Mouse (Mus musculus): ENCODE measurements around the gene Lrrc49. TPM values are rescaled to one million over a fixed set of nuclear protein-coding genes. Genes with fewer than 3 reads are reported as not detected.

Gene Lrrc49
- 1.5 TPM for polyA plus RNA-seq (2017; shearing (Covaris generic))

GRCm38 (mm10) chr9:60687891-60688324 is at the start of gene Lrrc49:
Gene Lrrc49, minus strand, starts transcription at chr9:60688158.

DNA sequence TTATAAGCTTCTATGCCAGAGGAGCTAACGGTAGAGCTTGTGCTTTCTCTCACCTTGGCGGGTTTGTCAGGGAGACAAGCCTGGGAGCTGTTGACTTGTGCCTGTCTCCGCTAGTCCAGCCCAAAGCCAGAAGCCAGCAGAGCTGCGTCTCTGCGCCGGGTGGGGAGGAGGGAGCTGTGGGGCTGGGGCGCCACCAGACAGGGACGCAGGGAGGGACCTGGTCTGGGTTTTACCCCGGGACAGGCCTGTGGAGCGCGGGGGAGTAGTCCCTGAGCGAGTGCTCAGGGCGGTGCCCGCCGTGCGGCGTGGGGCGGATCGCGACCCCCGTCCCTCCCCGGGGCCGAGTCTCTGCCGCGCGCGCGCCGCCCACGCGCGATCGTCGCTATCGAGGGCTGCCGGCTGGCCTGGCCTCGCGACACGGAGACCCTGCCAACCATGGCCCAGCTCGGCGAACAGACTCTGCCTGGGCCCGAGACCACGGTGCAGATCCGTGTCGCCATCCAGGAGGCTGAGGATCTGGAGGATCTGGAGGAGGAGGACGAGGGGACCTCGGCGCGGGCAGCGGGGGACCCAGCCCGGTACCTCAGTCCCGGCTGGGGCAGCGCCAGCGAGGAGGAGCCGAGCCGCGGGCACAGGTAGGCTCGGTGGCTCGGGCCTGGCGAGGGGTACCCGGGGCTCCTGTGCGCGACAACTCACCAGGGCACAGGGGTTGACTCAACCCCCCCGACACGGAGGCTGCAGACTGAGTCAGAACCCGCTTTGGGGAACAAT is 25.0 kb upstream of the Lrrc49 start, which contains the start of gene Larp6:
Gene Larp6, plus strand, starts transcription at position 219 of the 771 bp plus-strand sequence.

GRCm38 (mm10) chr9:60521806-60522264 is 166.1 kb downstream of the Lrrc49 start, which contains the start of gene Thsd4:
Gene Thsd4, minus strand, starts transcription at chr9:60522046.

Other genes with a start within 250 kb of the Lrrc49 start
- not detected for gene Thsd4, start 166.1 kb downstream of the Lrrc49 start, polyA plus RNA-seq (2017; shearing (Covaris generic))
- gene Larp6, start 24.8 kb upstream of the Lrrc49 start, polyA plus RNA-seq (2017; shearing (Covaris generic)): not detected
- gene Uaca, start 106.4 kb upstream of the Lrrc49 start, polyA plus RNA-seq (2017; shearing (Covaris generic)): not detected

All from activated CD4-positive, CD25-positive, alpha-beta regulatory T cell, adult 9 weeks (primary cell).